Mouse (Mus musculus): ENCODE measurements around the gene Gm3182.
"Not testable (repeated sequence)": the region's sequence is repeated elsewhere in the genome, so short reads cannot be mapped to it uniquely, and the experiment has no call there.

The Gm3182 gene

GRCm38 (mm10) chr14:4481445-4481844, at the start of gene Gm3182:
Gene Gm3182, plus strand, starts transcription at chr14:4481745.
- ATAC-seq (ENCODE audit: low TSS enrichment) = not testable (repeated sequence)

GRCm38 (mm10) chr14:4499425-4499824, 17.9 kb downstream of the Gm3182 start:
- not testable (repeated sequence) for ATAC-seq (ENCODE audit: low TSS enrichment)
